Mouse (Mus musculus) cortical plate, adult 2 months (tissue): ENCODE measurements at regions not wholly inside any gene's neighbourhood (a gene's known extent, or its start where the extent isn't known, plus 50 kb on each side); places are given as distances from the start of the nearest gene placed in this dataset.

ENCODE experiments used
- CTCF ChIP-seq: fragments of 200-500 bp; IDR thresholded peaks from 2 replicates; pipeline ENCODE4 v1.5.1; 2011; ENCODE audit warnings: mild to moderate bottlenecking, control low read depth, low read length; ENCODE audit not compliant: insufficient read depth; ENCODE audit errors: extremely low read depth
- POLR2A ChIP-seq: fragments of 200-500 bp; IDR thresholded peaks from 2 replicates; pipeline ENCODE4 v1.6.1; 2011; ENCODE audit warnings: mild to moderate bottlenecking, low read length, control low read depth; ENCODE audit not compliant: insufficient read depth; ENCODE audit errors: extremely low read depth

GRCm38 (mm10) chr8:8532907-8533306, 128.1 kb downstream of the Efnb2 start:
- TF ChIP-seq CTCF, result no peak
- no peak for TF ChIP-seq POLR2A
